Mouse (Mus musculus) kidney, adult 8-10 months (tissue): ENCODE measurements around the gene Tnfrsf22.

Experiments used
- DNase-seq, 2 experiments: peaks; one replicate each; pipeline ENCODE4 v3.0.0; 2022

Gene Tnfrsf22

DNA sequence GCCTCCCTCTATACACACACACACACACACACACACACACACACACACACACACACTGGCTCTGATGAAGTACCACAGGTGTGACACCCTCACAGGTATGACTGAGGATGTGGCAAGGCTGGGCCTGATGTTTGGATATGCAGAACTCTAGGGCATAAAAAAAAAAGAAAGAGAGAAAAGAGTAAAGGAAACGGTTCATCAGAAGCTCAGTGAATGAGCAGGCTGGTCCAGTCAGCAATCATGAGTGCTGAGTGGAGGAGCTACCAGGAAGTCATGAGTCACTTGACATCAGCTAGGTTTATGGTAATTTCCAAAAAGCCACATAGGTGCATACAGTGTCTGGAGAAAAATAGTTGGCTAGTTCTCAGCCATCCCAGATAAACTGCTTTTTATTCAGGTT lies 20.0 kb downstream of the Tnfrsf22 start:
- DNase-seq = no peak

DNA sequence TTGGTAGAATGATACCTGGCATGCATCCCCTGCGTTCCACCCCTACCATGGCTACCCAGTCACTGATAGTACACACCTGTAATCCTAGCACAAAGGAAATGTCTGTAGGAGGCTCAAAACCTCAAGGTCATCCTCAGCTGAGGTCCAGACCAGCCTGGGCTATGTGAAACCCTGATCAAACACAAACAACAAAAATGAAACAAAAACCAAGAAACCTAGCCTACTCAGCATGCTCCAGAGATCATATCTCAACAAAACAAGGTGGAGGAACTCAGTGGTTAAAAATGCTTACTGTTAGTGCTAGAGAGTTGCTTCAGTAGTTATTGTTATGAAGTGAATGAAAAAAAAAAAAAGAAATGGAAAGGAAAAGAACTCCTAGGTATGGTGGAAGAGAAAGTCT lies 20.9 kb downstream of the Tnfrsf22 start, which contains the start of gene Tnfrsf26:
TSS of gene Tnfrsf26 (minus strand) at position 183 of the 400 bp plus-strand sequence.
- no peak for DNase-seq

DNA sequence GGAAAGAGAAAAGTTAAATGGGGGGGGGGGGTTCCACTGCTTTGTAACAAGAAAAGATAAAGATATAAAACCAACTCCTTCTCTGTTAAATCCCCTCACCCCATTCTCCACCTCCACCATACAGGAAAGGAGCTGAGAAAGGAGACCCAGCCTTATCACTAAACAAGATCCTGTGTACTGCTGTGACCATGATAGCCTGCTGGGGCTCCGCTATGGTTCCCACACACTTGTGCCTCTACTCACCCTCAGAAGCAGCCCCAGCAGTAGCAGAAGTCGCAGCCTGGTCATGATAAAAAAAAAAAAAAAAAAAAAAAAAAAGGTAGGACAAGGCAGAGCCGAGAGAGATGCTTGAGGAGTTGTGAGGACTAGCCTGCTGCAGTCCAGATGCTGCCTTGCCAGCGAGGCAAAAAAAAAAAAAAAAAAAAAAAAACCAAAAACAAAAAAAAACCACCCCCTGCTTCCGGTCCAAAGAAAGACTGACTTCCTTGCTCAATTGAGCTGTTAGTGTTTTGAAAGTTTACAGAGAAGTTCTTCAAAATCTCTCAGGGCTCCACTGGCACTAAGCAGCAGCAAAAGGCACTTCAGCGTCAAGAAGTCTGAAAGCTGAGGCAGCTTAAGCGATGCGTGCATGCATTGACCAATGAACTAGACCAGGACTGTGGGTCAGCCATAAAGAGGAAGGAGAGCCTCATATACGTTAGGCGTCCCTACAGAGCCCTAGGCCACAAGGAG lies 21.7 kb downstream of the Tnfrsf22 start:
- no peak for DNase-seq

DNA sequence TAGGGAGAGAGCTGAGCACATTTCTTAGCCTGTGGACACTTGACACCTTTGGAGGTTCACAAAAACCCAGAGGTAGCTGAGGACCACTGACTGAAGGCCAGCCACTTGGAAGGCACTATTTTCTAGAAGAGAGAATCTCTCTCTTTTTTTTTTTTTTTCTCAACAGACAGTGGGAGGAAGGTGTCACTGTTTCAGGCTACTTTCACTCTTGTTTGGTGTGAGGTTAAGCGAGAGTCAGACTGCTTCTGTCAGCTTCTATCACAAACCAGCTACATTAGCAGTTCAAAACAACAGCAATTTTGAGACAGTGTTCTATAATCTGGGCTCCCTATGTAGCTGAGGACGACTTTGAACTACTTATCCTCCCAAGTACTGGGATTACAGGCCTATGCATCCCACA lies 23.3 kb downstream of the Tnfrsf22 start:
- no peak for DNase-seq

DNA sequence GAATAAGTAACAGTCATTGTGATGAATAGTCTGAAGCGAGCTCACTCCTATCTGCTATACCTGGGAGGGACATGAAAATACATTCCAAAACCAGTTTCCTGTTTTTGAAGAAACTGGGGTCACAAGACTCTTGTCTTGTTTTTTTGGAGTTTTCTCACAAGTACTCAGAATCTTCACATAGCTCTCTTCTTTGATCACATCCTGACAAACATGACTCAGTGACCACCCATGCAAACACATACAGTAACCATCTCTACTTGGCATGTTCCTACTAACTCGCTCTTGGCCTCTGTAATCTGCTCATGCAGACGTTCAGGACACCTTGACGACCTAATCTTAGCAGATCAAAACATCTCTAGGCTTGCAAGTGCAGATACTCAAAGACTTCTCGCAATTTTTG lies 24.3 kb downstream of the Tnfrsf22 start:
- DNase-seq = no peak

DNA sequence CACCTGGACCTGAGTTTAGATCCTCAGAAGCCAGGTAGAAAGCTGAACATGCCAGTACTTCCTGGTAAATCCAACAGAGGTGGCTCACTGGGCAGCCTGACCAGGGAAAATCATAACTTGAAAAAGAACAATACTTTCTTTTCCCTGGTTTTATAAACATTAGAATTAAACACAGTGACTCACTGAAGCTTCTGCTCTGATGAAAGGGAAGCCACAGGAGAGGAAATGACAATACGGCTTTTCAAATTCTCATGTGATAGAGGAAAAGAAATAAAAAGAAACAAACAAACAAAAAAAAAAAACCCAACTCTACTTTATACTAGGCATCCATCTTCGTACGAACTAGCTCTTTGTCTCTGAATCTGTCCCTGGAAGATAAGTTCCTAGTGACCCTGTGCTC lies 24.9 kb downstream of the Tnfrsf22 start:
- no peak for DNase-seq

DNA sequence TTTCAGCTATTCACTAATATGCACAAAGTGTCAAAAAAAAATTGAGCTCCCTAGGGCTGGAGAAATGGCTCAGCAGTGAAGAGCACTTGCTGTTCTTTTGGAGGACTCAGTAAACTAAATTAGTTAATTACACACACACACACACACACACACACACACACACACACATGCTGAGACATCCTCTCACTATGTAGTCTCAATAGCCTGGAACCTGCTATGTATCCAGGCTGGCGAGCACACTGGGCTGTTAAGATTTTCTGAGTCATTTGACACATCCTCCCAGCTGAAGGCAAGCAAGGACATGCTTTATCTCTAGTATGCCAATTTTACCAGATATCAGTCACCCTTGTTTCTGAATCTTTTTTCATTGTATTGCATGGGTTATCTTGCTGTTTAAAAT lies 28.5 kb downstream of the Tnfrsf22 start:
- DNase-seq = no peak

DNA sequence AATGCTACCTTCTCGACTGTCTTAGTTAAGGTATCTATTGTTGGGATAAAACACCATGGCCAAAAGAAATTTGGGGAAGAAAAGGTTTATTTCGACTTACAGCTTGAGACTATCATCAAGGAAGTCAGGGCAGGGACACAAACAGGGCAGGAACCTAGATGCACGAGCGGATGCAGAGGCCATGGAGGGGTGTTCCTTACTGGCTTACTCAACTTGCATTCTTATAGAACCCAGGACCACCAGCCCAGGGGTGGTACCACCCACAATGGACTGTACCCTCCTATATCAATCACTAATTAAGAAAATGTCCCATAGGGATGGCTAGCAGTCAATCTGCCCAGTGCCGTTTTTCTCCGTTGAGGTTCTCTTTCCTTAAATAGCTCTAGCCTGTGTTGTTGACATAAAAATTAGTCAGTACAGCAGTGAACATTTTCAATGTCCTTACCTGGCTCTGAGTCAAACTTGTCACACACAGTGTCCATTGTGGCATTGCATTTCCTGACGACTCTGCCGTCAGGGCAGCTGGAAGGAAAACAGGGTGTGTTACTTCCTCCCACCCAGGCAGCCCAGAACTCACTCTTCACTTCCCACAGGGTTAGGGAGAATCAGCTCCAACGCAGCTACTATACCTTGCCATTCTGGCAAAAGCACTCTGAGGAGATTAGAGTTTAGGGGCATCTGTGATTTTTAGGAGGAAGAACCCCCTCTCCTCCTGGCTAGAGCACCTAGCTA lies 34.9 kb downstream of the Tnfrsf22 start:
- peak; percentile 28 to 55 for DNase-seq

DNA sequence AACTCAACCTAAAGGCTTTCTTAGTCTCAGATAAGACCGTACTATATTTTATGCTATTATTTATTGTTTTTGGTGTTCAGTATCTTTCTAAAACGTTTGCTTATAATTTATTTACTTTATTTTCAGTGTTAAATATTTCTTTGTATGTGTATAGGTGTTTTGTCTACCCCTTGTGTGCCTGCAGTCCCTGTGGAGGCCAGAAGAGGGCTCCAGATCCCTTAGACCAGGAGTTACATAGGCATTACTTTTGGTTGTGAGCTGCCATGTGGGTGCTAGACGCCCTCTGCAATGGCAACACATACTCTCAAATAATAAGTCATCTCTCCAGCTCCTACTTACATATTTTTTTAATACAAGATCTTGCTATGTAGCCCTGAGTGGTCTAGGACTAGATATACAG lies 37.2 kb downstream of the Tnfrsf22 start:
- no peak for DNase-seq

DNA sequence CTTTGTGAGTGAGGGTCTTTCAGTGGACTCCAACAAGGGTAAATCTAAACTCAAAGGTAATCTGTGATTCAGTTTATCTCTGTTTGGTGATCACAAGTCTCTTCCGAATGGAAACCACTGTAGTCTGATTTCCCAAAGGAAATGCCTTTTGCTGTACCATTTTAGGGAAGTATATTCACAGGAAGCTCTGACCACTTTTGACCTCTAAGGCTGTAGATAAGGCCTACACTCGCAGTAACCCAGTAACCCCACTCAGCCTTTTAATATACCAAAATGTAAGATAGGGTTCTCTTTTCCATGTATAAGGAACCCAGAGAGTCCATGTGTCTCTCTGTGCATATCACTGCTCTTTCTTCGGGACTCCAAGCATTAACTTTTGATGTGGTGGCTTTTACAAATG lies 44.1 kb downstream of the Tnfrsf22 start:
- DNase-seq = no peak

DNA sequence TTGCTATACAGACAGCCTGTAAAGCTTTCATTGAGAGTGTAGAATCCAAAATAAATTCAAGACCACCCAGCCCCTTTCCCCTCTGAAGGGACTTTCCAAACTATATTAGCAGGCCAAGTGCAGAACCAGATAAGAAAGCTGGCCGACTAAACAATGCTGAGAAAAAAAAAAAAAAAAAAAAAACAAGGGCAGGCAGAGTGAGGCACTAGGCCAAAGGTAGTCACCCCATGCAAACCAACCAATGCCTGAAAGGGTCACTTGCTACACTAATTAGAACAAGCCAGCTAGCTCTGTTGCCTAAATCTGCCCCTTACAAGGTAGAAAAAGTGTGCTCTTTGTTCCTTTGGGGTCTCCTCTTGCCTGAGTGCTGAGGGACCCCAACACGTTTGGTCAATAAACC lies 44.6 kb downstream of the Tnfrsf22 start:
- DNase-seq = no peak

DNA sequence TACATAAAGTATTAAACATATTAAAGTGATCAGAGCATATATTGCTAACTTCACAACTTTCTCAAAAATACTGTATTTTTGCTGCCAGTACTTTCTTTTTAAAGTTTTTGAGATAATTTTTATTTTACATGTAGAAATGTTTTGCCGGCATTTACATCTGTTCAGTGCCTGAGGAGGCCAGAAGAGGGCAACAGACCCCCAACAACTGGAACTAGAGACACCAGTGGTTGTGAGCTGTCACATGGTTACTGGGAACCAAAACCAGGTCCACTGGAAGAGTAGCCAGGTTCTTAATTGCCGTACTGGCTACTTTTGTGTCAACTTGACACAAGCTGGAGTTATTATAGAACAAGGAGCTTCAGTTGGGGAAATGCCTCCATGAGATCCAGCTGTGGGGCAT lies 47.8 kb downstream of the Tnfrsf22 start:
- no peak for DNase-seq

DNA sequence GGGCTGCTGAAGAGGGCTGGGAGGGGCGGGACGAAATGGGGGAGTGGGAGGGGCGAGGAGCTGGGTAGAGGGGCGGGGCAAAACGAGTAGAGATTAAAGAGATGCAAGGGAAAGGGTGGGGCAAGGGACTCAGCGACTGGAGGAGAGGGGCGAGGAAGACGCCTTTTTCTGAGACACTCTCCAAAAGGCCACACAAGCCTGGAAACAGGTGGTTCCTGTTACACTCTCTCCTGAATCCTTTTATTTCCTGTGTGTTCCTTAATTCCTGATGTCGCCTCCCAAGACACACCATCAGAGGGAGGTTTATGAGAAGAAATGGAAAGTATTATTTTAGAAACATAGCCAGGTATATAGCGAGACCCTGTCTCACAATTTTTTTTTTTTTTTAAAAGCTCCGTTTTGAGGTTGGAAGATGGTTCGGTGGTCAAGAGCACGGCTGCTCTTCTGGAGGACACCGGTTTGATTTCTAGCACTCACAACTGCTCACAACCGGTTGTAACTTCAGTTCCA lies 49.2 kb downstream of the Tnfrsf22 start:
- DNase-seq = no peak

DNA sequence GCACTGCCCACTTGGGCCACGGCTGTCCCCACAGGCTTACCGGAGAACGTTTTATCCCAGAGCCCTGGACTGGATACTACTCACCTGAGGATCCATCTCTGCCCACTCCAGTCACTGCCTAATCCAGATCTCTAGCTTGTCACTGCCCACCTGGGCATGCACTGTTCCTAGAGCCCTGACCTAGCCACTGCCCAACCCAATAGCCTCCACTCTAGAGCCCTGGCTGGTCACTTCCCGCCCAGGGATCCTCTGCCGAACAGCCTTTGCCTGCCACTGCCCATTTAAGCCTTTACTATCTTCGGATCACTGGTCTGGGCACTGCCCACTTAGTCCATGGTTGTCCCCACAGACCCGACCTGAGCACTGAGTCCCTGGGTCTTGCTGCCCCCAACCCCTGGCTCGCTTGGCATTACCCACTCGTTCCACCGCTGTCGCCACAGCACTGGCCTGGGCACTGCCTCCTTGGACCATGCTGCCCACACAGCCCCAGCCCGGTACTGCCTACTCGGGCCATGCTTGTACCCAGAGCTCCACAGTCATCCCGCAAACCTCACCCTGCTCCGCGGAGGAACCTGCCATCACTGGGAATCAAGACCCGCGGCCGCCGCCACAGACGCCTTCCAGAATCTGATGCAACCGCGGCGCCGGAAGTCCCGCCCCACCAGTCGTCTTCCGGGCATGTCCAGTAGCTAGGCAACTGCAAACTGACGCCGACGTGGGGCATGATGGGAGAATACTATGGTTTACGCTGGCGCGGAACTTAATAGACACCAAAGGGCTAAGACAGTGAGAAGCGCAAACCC lies 49.8 kb downstream of the Tnfrsf22 start, which contains the start of gene Cars:
TSS of gene Cars (minus strand) at position 663 of the 803 bp plus-strand sequence.
- peak; percentile 95 for DNase-seq

DNA sequence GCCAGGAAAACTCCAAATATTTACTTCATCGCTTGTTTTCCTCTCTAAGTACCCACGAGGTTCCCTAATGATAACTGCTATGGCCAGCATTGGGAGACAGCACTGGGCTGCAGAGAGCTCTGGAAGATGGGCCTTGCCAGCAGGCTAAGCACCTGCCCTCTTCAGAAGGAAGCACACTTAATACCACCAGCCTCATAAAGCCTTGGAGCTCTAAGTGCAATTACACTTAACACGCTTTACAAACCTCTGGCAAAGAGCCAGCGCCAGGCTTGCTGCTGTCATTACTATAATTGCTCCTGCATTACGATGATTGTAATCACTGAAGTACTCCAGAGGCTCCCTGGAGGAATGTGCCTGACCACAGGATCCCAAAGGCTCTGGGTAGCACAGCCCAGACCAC lies 54.6 kb downstream of the Tnfrsf22 start:
- DNase-seq = no peak

DNA sequence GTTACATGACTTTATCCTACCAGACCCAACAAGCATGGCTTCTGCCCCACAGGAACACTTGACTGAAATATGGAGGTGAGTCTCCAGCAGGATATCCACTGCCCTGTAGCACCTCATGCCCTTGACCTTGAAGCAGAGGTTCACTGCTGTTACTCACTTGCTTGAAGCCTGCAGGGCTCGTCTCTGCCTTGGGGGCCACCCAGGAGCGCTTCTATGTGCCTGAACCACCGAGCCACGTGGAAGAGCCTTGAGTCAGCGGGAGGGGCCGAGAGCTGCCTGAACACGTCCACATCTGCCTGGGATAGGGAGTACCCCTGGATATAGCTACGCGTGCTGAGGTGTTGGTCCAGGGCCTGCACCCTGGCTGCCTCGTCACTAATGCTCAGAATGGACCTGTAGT lies 57.2 kb downstream of the Tnfrsf22 start:
- no peak for DNase-seq

DNA sequence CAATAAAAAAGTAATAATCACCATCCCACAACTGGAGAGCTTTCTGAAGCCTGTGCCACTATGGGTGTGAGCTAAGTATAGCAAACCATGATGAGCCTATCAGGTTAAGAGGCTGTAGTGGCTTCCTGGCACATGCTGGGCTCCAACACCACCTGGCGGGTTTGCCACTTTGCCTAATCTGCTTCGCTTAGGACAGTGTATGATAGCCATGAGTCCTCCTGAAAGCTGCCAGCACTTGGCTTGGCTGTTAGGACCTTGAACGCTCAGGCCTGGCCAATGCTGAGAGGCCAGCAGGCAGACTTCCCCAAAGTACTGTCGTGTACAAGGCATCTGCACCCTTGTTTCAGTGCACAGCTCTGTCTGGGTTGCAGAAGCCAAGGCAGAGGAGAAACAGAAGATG lies 61.5 kb downstream of the Tnfrsf22 start:
- no peak for DNase-seq

DNA sequence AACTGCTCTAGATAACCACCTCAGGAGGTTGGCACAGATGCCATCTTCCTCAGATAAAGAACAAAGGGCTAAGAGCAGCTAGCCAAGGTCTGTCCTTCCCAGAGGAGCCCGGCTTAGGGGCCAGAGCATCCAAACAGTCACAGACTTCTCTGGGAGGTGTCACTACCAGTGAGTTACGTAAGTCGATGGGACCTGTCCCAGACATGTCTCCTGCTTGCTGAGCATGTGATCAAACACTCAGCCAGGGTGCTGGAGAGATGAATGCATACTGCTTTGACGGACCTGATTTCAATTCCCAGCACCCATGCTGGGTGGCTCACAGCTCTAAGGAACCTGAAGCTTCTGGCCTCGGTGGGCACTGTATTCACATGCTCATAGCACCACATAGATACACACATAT lies 61.9 kb downstream of the Tnfrsf22 start:
- no peak for DNase-seq
